Mouse (Mus musculus) liver, embryonic 11.5 days (tissue): Measurements from ENCODE around the gene Gcgr. TPM values are rescaled to one million over a fixed set of nuclear protein-coding genes. Genes with fewer than 3 reads are reported as not detected.

Experiments
- ATAC-seq: fragments of 200-750 bp; cut with Nextera tagmentation; replicated peaks from 2 replicates; pipeline ENCODE4 v1.8.0; 2017; ENCODE audit warnings: moderate number of reproducible peaks, mild to moderate bottlenecking, moderate TSS enrichment, moderate library complexity; ENCODE audit not compliant: low FRiP score
- DNase-seq: peaks from one replicate; pipeline ENCODE4 v3.0.0-alpha.2; 2017; ENCODE audit warnings: low spot score
- H3K27ac ChIP-seq: fragments of 300-500 bp; sonication (generic); 2 replicates; pipeline ENCODE4 v1.5.1; 2014; ENCODE audit warnings: mild to moderate bottlenecking, low read depth, low read length, control low read depth
- H3K27me3 ChIP-seq: fragments of 300-500 bp; sonication (generic); replicated peaks from 2 replicates; pipeline ENCODE4 v1.6.1; 2014; ENCODE audit warnings: low read length, mixed read lengths; ENCODE audit not compliant: control insufficient read depth, insufficient read depth
- H3K36me3 ChIP-seq: fragments of 300-500 bp; sonication (generic); 2 replicates; pipeline ENCODE4 v1.6.1; 2014; ENCODE audit warnings: mild to moderate bottlenecking, low read length, moderate library complexity, mixed read lengths; ENCODE audit not compliant: control insufficient read depth, insufficient read depth
- H3K4me1 ChIP-seq: fragments of 300-500 bp; sonication (generic); replicated peaks from 2 replicates; pipeline ENCODE4 v1.6.1; 2014; ENCODE audit warnings: low read length, mixed read lengths; ENCODE audit not compliant: control insufficient read depth, insufficient read depth
- H3K4me2 ChIP-seq: fragments of 300-500 bp; sonication (generic); 2 replicates; pipeline ENCODE4 v1.6.1; 2014; ENCODE audit warnings: mild to moderate bottlenecking, control low read depth, moderate library complexity
- H3K4me3 ChIP-seq: fragments of 300-500 bp; sonication (generic); 2 replicates; pipeline ENCODE4 v1.5.1; 2014; ENCODE audit warnings: low read depth, low read length, control low read depth
- H3K9ac ChIP-seq: fragments of 300-500 bp; sonication (generic); 2 replicates; pipeline ENCODE4 v1.6.1; 2014; ENCODE audit warnings: low read depth, low read length, control low read depth
- H3K9me3 ChIP-seq: fragments of 300-500 bp; sonication (generic); 2 replicates; pipeline ENCODE4 v1.6.1; 2016; ENCODE audit warnings: low read length, inconsistent platforms, mixed read lengths; ENCODE audit not compliant: control insufficient read depth
- WGBS: fragments of 180-500 bp; shearing (Covaris S2); extraction: QIAGEN DNeasy Blood & Tissue Kit; methylation state at CpG from one replicate; pipeline ENCODE4 v1.1.7; 2014; 5-methylcytosine and 5-hydroxymethylcytosine counted together
- polyA plus RNA-seq: library from polyadenylated mRNA; unstranded; fragments of >200 nt; fragmentation: Nextera tagmentation; extraction: Ambion mirVana; gene quantifications from 2 replicates; pipeline ENCODE4 v1.2.1, GENCODE M21; 2014

Gcgr gene
- 7.6 and 7.7 TPM in 2 replicates for polyA plus RNA-seq

DNA sequence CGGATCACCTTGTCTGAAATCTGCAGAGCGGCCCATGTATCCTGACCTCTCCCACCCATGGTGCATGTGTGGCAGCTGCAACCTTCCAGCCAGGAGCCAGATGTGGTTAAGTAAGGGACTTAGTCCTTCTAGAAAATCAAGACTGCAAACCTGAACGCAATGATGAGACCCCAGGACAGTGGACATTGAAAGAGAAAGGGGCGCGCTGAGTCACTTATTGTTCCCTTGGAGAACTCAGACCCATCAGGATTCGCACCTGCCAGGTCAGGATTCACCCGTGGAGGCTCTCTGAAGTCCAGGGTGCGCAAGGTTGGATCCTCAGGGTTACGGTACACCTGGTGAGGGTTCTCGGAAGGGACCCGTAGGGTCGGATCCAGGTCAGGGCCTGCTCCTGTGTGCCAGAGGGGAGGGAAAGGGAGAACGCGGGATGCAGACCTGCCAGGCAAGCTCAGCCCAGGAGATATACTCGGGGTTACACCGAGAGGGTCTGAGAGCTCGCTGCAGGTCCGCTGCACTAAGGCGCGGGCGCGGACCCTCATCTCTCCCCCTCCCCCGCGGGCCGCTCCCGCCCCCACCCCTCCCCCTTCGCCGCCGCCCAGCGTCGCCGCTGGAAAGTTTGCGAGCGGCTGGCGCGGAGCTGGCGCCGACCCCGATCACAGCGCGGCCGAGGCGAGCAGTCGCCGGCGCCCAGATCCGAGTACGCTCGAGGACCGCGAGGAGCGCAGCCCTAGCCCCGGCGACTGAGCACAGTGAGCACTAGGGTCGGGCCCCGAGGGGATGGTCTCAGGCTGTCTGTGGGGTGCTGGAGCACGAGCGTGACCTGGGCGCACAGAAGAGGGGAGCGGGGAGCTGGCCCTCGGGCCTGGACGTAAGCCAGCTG lies at the start of gene Gcgr:
Gcgr (plus strand) TSS at position 615 of the 880 bp plus-strand sequence.
- DNase-seq (peak; percentile 47), ATAC-seq (peak; percentile 35; the same call in 1 of the 2 replicates)
- Histone ChIP-seq H3K4me2 (peak within 1 kb of the TSS; percentile 66), H3K36me3 (no peaks in the 10 kb centered on the region), H3K9ac (peak within 1 kb of the TSS; percentile 44), H3K27me3 (peaks cover 65% of the 10 kb centered on the region), H3K4me1 (peaks cover 16% of the 10 kb centered on the region), H3K4me3 (peak within 1 kb of the TSS; percentile 37), H3K9me3 (no peaks in the 10 kb centered on the region), H3K27ac (no peak within 1 kb of the TSS)
- 8% methylated on average over 59 of the region's 62 CpGs for WGBS

DNA sequence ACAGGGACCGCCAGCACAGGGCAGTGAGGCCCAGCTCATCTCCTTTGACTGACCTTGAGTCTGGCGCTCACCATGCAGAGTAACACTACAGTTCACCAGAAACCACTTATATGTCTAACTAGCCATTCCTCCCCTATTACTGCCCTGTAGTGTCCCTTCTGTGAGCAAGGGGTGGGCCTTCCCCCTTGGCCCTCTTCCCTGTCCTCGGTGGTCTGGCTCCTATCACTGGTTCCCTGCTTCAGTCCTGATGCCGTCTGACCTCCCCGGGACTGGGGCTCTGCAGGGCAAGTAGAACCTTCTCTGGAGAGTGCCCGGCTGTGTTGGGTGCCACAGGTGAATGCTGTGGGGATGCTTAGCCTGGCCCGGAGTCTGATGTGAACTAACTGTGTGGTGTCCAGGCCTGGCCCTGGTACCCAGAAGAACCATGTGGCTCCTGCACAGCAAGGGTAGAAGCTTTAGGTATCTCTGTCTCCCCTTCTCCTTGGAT lies 47.0 kb upstream of the Gcgr start:
- H3K27me3 ChIP-seq = no peaks in the 10 kb centered on the region
- H3K4me3 ChIP-seq = peak overlapping the region; percentile 98
- H3K27ac ChIP-seq = peak overlapping the region; percentile 75; the same call in 1 of the 2 replicates
- H3K9me3 ChIP-seq = no peaks in the 10 kb centered on the region
- DNase-seq = no peak
- ATAC-seq = no peak
- H3K9ac ChIP-seq = peak overlapping the region; percentile 98
- peaks cover 72% of the 10 kb centered on the region for H3K36me3 ChIP-seq
- peak overlapping the region; percentile 88 for H3K4me2 ChIP-seq
- 83% methylated on average over 7 of the region's 7 CpGs for WGBS
- H3K4me1 ChIP-seq = peaks cover 24% of the 10 kb centered on the region

DNA sequence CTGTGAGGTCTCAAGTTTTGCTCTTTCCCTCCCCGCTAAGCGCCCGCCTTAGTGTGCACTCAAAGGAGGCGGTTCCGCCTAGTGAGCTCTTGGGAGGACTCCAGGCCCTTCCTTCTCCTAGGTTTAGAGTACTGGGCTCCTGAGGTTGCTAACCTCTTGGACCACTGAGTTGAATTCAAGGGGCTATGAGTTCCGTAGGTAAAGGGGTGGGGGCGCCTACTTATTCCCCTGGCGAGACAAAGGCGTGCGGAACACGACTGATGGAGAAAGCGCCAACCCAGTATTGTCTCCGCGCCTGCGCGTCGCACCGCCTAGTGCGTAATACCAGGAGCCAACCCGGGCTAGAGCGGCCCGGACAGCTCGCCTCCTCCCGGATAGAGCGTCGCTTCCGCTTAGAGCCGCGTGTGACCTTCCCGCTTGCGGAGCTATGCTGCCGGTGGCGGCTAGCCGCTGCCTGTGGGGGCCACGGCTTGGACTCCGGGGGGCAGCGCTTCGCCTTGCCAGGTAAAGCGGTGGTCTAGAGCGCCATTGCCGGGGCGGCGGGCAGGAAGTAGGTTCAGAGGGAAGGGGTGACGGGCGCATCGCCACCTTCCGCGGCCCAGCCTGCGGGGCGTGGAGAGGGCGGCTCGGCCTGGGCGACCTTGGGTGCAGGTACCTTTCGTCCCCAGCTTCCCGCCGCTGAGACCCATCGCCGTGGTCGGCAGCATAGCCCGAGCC lies 46.1 kb upstream of the Gcgr start, which contains the start of gene Mrpl12:
Mrpl12 (plus strand) TSS at position 349 of the 717 bp plus-strand sequence.
- Histone ChIP-seq H3K36me3 (peaks cover 66% of the 10 kb centered on the region), H3K4me1 (peaks cover 26% of the 10 kb centered on the region)

DNA sequence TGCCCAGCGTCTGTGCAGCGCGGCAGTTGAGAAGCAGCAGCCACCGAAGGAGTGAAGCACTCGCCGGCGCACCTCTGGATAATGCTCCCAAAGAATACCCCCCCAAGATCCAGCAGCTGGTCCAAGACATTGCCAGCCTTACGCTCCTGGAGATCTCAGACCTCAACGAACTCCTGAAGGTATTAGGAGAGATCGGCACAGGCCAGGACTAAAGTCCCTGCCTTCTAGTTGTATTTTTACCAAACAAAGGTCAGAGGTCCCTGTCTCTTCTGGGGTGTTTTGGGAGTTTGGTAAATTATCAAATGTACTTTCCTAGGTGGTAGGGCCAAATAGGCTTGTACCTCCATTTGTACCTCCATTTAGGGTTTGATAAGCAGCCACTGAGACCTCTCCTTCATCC lies 45.2 kb upstream of the Gcgr start:
- Histone ChIP-seq H3K4me1 (peaks cover 33% of the 10 kb centered on the region), H3K36me3 (peaks cover 62% of the 10 kb centered on the region), H3K4me2 (peak overlapping the region; percentile 88), H3K9me3 (no peaks in the 10 kb centered on the region), H3K9ac (peak overlapping the region; percentile 98), H3K27me3 (no peaks in the 10 kb centered on the region), H3K27ac (peak overlapping the region; percentile 75), H3K4me3 (peak overlapping the region; percentile 98)
- ATAC-seq = no peak
- WGBS = 6% methylated on average over 10 of the region's 10 CpGs
- DNase-seq = no peak

More for the DNA sequence above, 46.1 kb upstream of the Gcgr start, which contains the start of gene Mrpl12:
- ATAC-seq (peak; percentile 92), DNase-seq (peak; percentile 88)
- Histone ChIP-seq H3K4me2 (peak within 1 kb of the TSS; percentile 88), H3K9ac (peak within 1 kb of the TSS; percentile 98), H3K27ac (peak within 1 kb of the TSS; percentile 75), H3K27me3 (no peaks in the 10 kb centered on the region), H3K9me3 (no peaks in the 10 kb centered on the region), H3K4me3 (peak within 1 kb of the TSS; percentile 98)
- under 1% methylated on average over 60 of the region's 60 CpGs for WGBS

DNA sequence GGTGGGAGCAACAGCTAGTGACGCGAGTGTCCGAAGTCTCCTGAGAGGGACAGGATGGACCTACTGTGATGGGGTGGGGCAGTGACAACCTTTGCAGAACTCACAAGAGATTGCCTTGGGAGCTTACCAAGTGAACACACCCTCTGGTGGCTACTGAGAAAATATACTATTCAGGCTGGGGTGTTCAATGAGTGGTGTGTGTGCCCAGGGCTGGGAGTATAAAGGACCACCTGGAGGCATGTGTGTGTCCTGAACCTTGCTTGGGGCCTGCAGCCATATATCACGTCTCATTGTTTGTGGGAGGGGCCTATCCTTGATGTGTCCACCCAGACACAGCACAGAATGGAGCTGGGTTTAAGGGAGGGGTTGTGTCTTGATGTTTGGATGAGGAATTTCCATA lies 42.0 kb upstream of the Gcgr start:
- Histone ChIP-seq H3K27ac (no peak overlapping the region), H3K27me3 (no peaks in the 10 kb centered on the region), H3K9ac (no peak overlapping the region), H3K36me3 (peaks cover 37% of the 10 kb centered on the region), H3K9me3 (no peaks in the 10 kb centered on the region), H3K4me1 (peaks cover 52% of the 10 kb centered on the region), H3K4me3 (no peak overlapping the region), H3K4me2 (no peak overlapping the region)
- no peak for ATAC-seq
- WGBS = 76% methylated on average over 4 of the region's 4 CpGs
- no peak for DNase-seq

DNA sequence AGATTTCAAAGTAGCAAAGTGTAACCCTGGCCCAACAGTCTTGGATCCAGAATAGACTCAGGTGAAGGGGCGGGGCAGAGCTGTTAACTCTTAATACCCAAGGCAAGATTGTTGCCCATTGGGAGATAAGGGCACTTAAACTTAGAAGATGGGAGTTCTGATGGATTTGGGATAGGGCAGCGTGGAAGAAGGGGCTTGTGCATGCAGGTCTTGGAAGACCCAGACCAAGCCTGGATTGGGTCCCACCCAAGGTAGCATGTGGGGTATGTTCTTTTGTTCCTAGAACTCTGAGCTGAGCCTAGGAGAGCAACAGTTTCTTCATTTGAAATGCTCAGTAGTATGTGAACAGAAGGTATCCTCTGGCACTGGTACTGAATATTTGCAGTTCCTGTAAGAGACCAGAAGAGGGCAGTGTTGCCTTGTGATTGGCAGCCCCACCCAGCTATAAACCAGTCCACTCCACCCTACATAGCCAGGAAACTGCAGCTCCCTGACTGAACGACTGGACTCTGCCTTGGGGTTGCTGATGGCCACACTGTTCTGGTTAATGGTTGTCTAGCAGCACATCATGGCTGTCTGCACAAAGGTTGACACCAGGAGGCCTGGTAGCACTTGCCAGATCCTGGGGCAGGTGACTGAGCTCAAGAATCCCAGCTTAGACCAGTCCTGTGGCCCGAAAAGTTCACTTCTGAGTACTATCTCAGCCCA lies 41.3 kb upstream of the Gcgr start:
- H3K4me1 ChIP-seq = peaks cover 51% of the 10 kb centered on the region
- peaks cover 36% of the 10 kb centered on the region for H3K36me3 ChIP-seq
- no peaks in the 10 kb centered on the region for H3K27me3 ChIP-seq
- DNase-seq (peak; percentile 65), ATAC-seq (peak; percentile 39)
- 57% methylated on average over 4 of the region's 4 CpGs for WGBS
- H3K4me2 ChIP-seq = 0 out of 2 replicates have a peak overlapping the region, but pooled peaks have one; percentile 8
- peak overlapping the region; percentile 22; the same call in 1 of the 2 replicates for H3K9ac ChIP-seq
- peak overlapping the region; percentile 36 for H3K27ac ChIP-seq
- no peak overlapping the region for H3K4me3 ChIP-seq
- no peaks in the 10 kb centered on the region for H3K9me3 ChIP-seq

DNA sequence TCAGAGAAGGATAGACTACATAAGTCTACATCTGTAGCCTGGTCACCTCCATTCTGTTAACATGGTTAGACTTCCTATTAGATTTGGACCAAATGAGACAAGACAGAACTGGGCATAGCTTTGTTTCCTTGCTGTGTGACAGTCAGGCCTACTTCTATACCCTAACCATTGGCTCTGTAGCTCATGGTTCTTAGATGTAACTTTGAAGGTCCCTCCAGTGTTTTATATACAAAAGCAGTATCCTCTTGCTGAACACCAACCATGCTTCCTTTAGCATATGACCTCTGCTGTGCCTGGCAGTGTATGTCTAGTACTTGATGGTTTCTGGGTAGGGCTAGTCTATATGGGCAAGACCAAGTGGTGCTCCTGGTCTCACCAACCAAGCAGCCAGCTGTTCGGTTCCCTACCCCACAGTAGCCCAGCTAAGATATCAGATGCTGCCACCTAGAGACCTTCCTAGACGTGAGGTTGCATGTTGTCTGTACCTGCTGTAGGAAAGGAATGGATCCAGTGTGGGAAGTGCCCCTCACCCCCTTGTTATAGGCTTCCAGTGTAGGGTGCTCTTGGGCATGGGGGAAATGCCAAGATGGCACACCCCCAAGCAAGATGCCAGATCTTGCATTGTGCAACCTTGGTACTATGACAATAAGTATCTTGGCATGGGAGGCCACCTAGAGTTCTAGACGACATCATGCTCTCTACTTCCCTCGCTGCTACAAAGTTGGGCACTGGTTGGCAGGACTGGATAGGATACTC lies 40.0 kb upstream of the Gcgr start:
- H3K9ac ChIP-seq = peak overlapping the region; percentile 95; the same call in 1 of the 2 replicates
- DNase-seq (no peak), ATAC-seq (no peak)
- peak overlapping the region; percentile 86 for H3K27ac ChIP-seq
- H3K4me2 ChIP-seq = peak overlapping the region; percentile 94
- peaks cover 41% of the 10 kb centered on the region for H3K36me3 ChIP-seq
- no peaks in the 10 kb centered on the region for H3K9me3 ChIP-seq
- 34% methylated on average over 4 of the region's 4 CpGs for WGBS
- H3K4me1 ChIP-seq = peaks cover 49% of the 10 kb centered on the region
- H3K27me3 ChIP-seq = no peaks in the 10 kb centered on the region
- no peak overlapping the region; the same call in 1 of the 2 replicates for H3K4me3 ChIP-seq
